Mouse (Mus musculus): ENCODE data around the gene Tcaim. TPM values are rescaled to one million over a fixed set of nuclear protein-coding genes. Genes with fewer than 3 reads are reported as not detected.

Tcaim gene
- 12.6 and 14.6 TPM in 2 replicates for polyA plus RNA-seq (2012; rRNA removed)

DNA sequence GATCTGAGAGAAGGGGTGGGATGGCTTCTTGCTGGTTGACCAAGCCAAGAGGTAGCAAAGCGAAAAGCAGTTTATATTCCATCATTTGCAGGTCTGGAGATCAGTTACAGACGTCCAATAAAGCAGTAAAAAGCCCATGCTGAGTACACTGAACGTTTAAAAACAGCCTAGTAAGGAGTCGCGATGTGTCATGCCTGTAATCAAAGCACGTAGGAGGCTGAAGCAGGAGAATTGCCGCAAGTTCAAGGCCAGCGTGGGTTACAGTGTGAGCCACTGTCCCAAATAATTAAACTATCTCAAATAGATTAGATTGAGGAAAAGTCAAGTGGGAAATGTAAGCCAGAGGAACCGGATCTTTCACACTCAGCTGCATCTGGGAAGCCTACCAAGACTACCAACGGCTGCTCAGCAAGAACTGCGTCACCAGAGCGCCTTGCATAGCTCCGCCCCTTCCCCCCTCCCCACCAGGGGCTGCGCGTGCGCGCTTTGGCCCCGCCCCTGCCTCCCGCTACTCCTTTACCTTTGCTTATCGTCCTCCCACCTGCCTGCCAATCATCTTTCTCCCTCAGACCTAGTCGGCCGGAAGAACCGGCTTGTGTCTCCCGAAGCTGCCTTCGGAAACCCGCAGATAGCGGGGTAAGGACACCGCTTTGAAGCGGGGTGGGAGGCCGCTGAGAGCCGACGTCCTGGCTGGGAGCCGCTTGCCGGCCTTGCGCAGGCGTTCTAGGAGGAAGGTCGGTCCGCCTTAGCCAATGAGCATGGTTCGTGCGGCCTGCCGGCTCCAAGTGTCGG, at the start of gene Tcaim:
Gene Tcaim, plus strand, starts transcription at position 487 of the 792 bp plus-strand sequence.
- Histone ChIP-seq H3K4me1 (ENCODE audit: control insufficient read depth, insufficient read depth, low read length) (no peaks in the 10 kb centered on the region), H3K27ac (ENCODE audit: insufficient read depth, low read length) (peak within 1 kb of the TSS; percentile 77), H3K27me3 (ENCODE audit: control insufficient read depth, insufficient read depth, low read length) (no peaks in the 10 kb centered on the region), H3K4me3 (replicated peaks; ENCODE audit: insufficient read depth, low read depth, low read length) (peak within 1 kb of the TSS; percentile 74)
- DNase-seq, result peak; percentile 94
- WGBS, result 6% methylated on average over 41 of the region's 42 CpGs
- peak; percentile 78; the same call in 1 of the 2 replicates for TF ChIP-seq POLR2A (IDR thresholded peaks at IDR 0.05; ENCODE audit: borderline replicate concordance, insufficient read depth, low read length)
- TF ChIP-seq CTCF (IDR thresholded peaks at IDR 0.05; ENCODE audit: borderline replicate concordance, insufficient read depth, low read depth, low read length), result no peak

DNA sequence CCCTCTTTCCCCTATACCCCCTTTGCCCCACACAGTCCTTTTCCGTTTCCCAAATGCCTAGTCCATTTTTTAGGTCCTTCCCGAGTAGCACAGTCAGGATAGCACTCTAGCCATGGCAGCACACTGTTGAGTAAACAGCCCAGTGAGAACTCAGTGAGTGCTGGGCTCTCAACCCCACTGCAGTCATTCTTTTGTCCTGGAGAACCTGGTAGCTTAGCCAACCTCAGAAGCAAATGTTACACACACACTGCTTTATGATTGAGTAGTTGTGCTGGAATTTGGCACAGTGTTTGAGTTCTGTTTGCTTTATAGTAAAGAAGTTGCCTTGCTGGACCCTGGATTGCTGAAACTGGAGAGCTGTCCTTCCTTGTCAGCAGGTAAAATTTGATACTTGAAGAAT, 47.7 kb upstream of the Tcaim start:
- Histone ChIP-seq H3K27me3 (ENCODE audit: control insufficient read depth, insufficient read depth, low read length) (no peaks in the 10 kb centered on the region), H3K4me1 (ENCODE audit: control insufficient read depth, insufficient read depth, low read length) (no peaks in the 10 kb centered on the region), H3K27ac (ENCODE audit: insufficient read depth, low read length) (no peak overlapping the region), H3K4me3 (replicated peaks; ENCODE audit: insufficient read depth, low read depth, low read length) (no peak overlapping the region)
- TF ChIP-seq CTCF (IDR thresholded peaks at IDR 0.05; ENCODE audit: borderline replicate concordance, insufficient read depth, low read depth, low read length) (no peak), POLR2A (IDR thresholded peaks at IDR 0.05; ENCODE audit: borderline replicate concordance, insufficient read depth, low read length) (no peak)
- 47% methylated on average over 2 of the region's 2 CpGs for WGBS
- no peak for DNase-seq

DNA sequence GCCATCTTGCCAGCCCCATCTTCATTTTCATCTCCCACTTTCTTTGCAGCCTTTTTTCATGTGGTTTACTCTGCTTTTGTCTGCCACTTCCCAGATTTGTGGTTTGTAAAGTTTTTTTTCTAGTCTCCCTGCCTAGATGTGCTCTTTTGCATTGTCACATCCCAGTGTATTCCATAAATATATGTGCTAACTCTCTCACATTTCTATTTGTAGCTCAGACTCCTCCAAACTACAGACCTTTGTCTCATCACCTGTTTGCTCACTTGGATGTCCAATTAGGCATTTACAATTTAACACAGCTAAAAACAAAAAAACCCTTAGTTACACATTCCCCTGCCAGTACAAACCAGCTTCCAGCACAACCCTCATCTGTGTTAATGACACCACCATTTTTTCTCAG, 45.2 kb upstream of the Tcaim start:
- H3K27me3 ChIP-seq (ENCODE audit: control insufficient read depth, insufficient read depth, low read length), result no peaks in the 10 kb centered on the region
- no peak for DNase-seq
- no peak overlapping the region for H3K27ac ChIP-seq (ENCODE audit: insufficient read depth, low read length)
- no peaks in the 10 kb centered on the region; the same call in 1 of the 2 replicates for H3K4me1 ChIP-seq (ENCODE audit: control insufficient read depth, insufficient read depth, low read length)
- no peak for TF ChIP-seq CTCF (IDR thresholded peaks at IDR 0.05; ENCODE audit: borderline replicate concordance, insufficient read depth, low read depth, low read length)
- TF ChIP-seq POLR2A (IDR thresholded peaks at IDR 0.05; ENCODE audit: borderline replicate concordance, insufficient read depth, low read length), result no peak
- H3K4me3 ChIP-seq (replicated peaks; ENCODE audit: insufficient read depth, low read depth, low read length), result no peak overlapping the region

DNA sequence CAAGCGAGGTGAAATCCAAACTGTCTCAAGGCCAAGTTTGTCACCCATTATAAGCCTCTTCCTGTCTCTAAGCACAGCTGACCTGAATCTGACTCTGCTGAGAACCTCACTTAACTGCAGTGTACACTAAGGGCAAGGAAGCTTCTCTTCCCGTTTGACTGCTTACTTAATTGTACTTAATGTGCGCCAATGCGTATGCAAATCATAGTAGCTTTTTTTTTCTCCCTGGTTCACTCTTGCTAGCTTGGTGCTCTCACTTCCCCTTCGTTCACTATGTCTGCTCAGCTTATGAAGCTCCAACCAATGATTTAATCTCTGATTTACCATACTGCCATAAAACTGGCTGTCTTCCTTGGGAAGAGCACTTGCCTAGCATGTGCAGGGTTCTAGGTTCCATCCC, 20.1 kb upstream of the Tcaim start:
- no peak overlapping the region for H3K27ac ChIP-seq (ENCODE audit: insufficient read depth, low read length)
- 72% methylated on average over 5 of the region's 5 CpGs for WGBS
- no peak for TF ChIP-seq POLR2A (IDR thresholded peaks at IDR 0.05; ENCODE audit: borderline replicate concordance, insufficient read depth, low read length)
- TF ChIP-seq CTCF (IDR thresholded peaks at IDR 0.05; ENCODE audit: borderline replicate concordance, insufficient read depth, low read depth, low read length), result no peak
- no peak for DNase-seq
- no peaks in the 10 kb centered on the region for H3K4me1 ChIP-seq (ENCODE audit: control insufficient read depth, insufficient read depth, low read length)
- H3K4me3 ChIP-seq (replicated peaks; ENCODE audit: insufficient read depth, low read depth, low read length), result no peak overlapping the region
- H3K27me3 ChIP-seq (ENCODE audit: control insufficient read depth, insufficient read depth, low read length), result no peaks in the 10 kb centered on the region

DNA sequence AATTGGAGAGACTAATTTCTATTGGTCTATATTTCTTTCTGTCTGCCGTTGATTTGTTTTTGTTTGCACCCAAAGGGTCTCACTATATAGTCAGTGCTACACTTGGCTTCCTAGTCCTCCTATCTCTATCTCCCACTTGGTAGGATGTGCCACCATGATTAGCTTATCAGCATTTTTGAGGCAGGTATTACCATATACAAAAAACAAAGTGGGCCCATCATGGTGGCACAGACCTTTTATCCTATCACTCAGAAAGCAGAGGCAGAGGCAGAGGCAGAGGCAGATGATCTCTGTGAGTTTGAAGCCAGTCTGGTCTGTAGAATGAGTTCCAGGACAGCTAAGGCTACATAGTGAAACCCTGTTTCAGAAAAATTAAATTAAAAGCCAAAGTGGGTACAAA, 18.8 kb upstream of the Tcaim start:
- no peak for DNase-seq
- Histone ChIP-seq H3K4me3 (replicated peaks; ENCODE audit: insufficient read depth, low read depth, low read length) (no peak overlapping the region), H3K4me1 (ENCODE audit: control insufficient read depth, insufficient read depth, low read length) (no peaks in the 10 kb centered on the region), H3K27ac (ENCODE audit: insufficient read depth, low read length) (no peak overlapping the region), H3K27me3 (ENCODE audit: control insufficient read depth, insufficient read depth, low read length) (no peaks in the 10 kb centered on the region)
- 94% methylated on average over 1 of the region's 1 CpGs for WGBS
- no peak for TF ChIP-seq CTCF (IDR thresholded peaks at IDR 0.05; ENCODE audit: borderline replicate concordance, insufficient read depth, low read depth, low read length)
- no peak for TF ChIP-seq POLR2A (IDR thresholded peaks at IDR 0.05; ENCODE audit: borderline replicate concordance, insufficient read depth, low read length)

DNA sequence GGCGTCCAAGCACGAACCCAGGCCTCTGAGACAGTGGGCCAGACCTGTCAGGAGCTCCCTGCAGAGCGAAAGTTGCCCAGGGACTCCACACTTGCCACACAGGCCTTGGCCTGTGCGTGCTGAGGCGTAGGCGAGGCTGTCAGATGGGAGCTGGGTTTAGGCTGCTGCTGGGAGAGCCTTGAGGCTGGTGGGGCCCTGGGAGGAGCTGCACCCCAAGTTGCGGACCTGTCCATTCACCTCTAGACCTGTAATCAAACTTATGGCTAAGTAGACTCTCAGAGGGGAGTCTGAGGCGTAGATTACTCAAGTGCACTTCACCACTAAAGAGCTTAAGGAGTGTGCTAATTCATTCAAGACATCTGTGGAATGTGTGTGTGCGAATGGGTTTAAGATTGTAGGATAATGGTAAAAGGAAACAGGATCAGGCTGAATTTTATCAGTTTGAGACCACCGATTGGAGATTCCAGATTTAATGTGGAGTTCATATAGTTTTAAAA, 554 bp downstream of the Tcaim start:
- TF ChIP-seq POLR2A (IDR thresholded peaks at IDR 0.05; ENCODE audit: borderline replicate concordance, insufficient read depth, low read length), result no peak
- no peak for TF ChIP-seq CTCF (IDR thresholded peaks at IDR 0.05; ENCODE audit: borderline replicate concordance, insufficient read depth, low read depth, low read length)
- no peak for DNase-seq
- Histone ChIP-seq H3K4me3 (replicated peaks; ENCODE audit: insufficient read depth, low read depth, low read length) (peak overlapping the region; percentile 74), H3K27ac (ENCODE audit: insufficient read depth, low read length) (peak overlapping the region; percentile 77), H3K27me3 (ENCODE audit: control insufficient read depth, insufficient read depth, low read length) (no peaks in the 10 kb centered on the region), H3K4me1 (ENCODE audit: control insufficient read depth, insufficient read depth, low read length) (no peaks in the 10 kb centered on the region)
- WGBS, result 14% methylated on average over 10 of the region's 10 CpGs

DNA sequence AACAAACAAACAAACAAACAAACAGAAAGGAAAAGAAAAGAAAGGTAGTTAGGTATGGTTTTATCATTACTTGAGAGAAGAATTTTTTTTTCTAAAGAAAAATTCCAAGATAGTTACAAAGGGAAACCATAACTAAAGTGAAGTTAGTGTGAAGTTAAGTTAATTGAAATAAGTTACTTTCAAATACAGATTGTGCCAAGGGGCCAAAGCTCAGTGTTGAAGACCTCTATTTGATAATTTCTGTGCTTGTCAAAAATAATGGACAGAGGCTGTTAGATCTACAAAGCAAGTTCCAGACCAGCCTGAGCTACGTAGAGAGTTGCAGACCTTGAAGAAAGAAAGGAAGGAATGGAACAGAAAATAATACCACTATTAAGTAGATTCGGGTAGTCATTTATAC, 1.8 kb downstream of the Tcaim start:
- no peaks in the 10 kb centered on the region for H3K4me1 ChIP-seq (ENCODE audit: control insufficient read depth, insufficient read depth, low read length)
- 97% methylated on average over 2 of the region's 2 CpGs for WGBS
- H3K27me3 ChIP-seq (ENCODE audit: control insufficient read depth, insufficient read depth, low read length), result no peaks in the 10 kb centered on the region

DNA sequence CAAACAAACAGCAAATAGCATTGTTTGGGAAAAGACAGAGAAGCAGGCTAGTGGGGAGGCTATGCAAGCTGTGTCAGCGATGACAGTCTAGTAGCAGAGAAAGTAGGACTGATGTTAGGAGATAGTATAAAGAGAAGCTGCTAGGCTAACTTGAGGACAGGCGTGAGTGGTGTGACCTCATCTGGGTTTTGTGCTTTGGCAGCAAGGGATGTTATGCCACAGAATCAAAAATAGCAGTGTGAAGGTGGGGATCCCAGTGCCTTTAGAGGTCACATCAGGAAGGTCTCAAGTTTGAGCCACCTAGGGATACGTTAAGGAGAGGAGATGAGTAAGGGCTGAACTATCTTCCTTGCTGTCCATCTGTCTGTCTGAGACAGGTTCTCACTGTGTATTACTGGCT, 4.9 kb downstream of the Tcaim start:
- DNase-seq, result no peak
- no peak overlapping the region for H3K4me3 ChIP-seq (replicated peaks; ENCODE audit: insufficient read depth, low read depth, low read length)
- TF ChIP-seq POLR2A (IDR thresholded peaks at IDR 0.05; ENCODE audit: borderline replicate concordance, insufficient read depth, low read length), result no peak
- no peak for TF ChIP-seq CTCF (IDR thresholded peaks at IDR 0.05; ENCODE audit: borderline replicate concordance, insufficient read depth, low read depth, low read length)
- H3K27me3 ChIP-seq (ENCODE audit: control insufficient read depth, insufficient read depth, low read length), result no peaks in the 10 kb centered on the region
- 80% methylated on average over 3 of the region's 3 CpGs for WGBS
- H3K4me1 ChIP-seq (ENCODE audit: control insufficient read depth, insufficient read depth, low read length), result no peaks in the 10 kb centered on the region
- H3K27ac ChIP-seq (ENCODE audit: insufficient read depth, low read length), result no peak overlapping the region

More for the DNA sequence above, 1.8 kb downstream of the Tcaim start:
- no peak overlapping the region for H3K4me3 ChIP-seq (replicated peaks; ENCODE audit: insufficient read depth, low read depth, low read length)
- DNase-seq, result no peak
- no peak for TF ChIP-seq POLR2A (IDR thresholded peaks at IDR 0.05; ENCODE audit: borderline replicate concordance, insufficient read depth, low read length)
- no peak overlapping the region for H3K27ac ChIP-seq (ENCODE audit: insufficient read depth, low read length)

Measured in cerebellum, adult 2 months (tissue).